Mouse (Mus musculus) liver, embryonic 14.5 days (tissue): ENCODE measurements at regions not wholly inside any gene's neighbourhood (a gene's known extent, or its start where the extent isn't known, plus 50 kb on each side); places are given as distances from the start of the nearest gene placed in this dataset.

Experiments used
- CTCF ChIP-seq: IDR thresholded peaks from 2 replicates; pipeline ENCODE4 v1.5.1; 2016; ENCODE audit warnings: antibody characterized with exemption, low read depth, control low read depth
- EP300 ChIP-seq: IDR thresholded peaks from 2 replicates; pipeline ENCODE4 v1.6.1; 2016; ENCODE audit warnings: antibody characterized with exemption, low read depth

GRCm38 (mm10) chr15:24929742-24930141 lies 483.8 kb downstream of the Basp1 start:
- TF ChIP-seq CTCF (no peak), EP300 (no peak)
